Mouse (Mus musculus): ENCODE results near the gene Nptn. TPM values are rescaled to one million over a fixed set of nuclear protein-coding genes. Genes with fewer than 3 reads are reported as not detected.

Nptn gene
- total RNA-seq, 4 experiments from 2014 or later, result 124 to 138 (median 128) TPM

- no peak for DNase-seq (ENCODE audit: low spot score)
Observed at GRCm38 (mm10) chr9:58690701-58691100, 108.7 kb downstream of the Nptn start.

GRCm38 (mm10) chr9:58691471-58691870 is 109.4 kb downstream of the Nptn start:
- DNase-seq (ENCODE audit: low spot score), result no peak

DNA sequence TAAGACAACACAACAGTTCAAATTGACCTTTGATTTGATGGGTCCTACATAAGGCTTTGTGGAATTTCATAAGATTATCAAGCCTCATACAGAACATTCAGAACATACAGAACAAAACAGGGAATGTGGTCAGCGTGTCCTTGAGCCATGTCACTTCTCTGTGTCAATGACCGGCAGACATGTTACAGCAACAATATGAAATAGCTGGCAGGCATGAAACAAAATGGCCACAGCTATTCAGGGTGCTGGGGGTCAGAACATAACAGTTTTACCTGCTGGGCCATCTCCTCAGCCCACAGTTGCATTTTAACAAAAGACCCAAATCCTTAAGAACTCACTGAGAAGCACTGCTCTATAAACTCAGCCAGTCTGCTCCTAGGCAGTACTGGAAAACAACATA is 116.4 kb downstream of the Nptn start:
- no peak for DNase-seq (ENCODE audit: low spot score)

DNA sequence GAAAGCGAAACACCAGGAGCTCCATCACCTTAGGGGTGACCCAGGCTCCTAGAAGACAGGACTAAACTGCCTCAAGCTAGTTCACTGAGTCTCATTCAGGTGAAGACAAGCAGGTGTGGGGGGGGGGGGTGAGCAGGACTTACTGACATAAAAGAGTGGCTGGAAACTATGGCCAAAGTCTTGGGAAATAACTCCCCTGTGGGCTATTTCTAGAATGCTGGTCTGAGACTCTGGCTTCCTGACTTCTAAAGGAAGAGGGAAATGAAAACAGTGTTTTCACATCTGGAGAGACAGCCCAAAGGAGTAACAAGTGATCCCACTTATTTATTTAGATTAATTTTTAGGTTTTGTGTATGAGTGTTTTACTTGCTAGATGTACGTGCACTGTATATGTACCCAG is 119.7 kb downstream of the Nptn start:
- no peak for DNase-seq (ENCODE audit: low spot score)

GRCm38 (mm10) chr9:58703766-58704165 is 121.7 kb downstream of the Nptn start:
- DNase-seq (ENCODE audit: low spot score), result no peak

- no peak for DNase-seq (ENCODE audit: low spot score)
Observed at GRCm38 (mm10) chr9:58706024-58706423, 124.0 kb downstream of the Nptn start.

Other genes with a start within 250 kb of the Nptn start
- gene Tbc1d21, start 211.8 kb upstream of the Nptn start, total RNA-seq (2022), result not detected
- 10 to 100 TPM; 22.5 to 33.7 (median 30.9) TPM for gene Insyn1, start 93.6 kb upstream of the Nptn start, total RNA-seq (2022)
- gene Cd276, start 26.8 kb upstream of the Nptn start, total RNA-seq (2022), result 10 to 100 TPM in 1 of 4 experiments, 1 to 10 TPM in 3; 7.0 to 11.4 (median 8.2) TPM
- gene Rec114, start 161.7 kb downstream of the Nptn start, total RNA-seq (2022), result 1 to 10 TPM in 2 of 4 experiments, under 1 TPM in 1, not detected in 1; 0.65 to 2.9 (median 1.7) TPM
- 10 to 100 TPM in 1 of 4 experiments, 1 to 10 TPM in 3; 5.5 to 11.1 (median 7.2) TPM for gene Hcn4, start 241.2 kb downstream of the Nptn start, total RNA-seq (2022)

Measured in heart, adult 8-10 months (tissue).